Mouse (Mus musculus): ENCODE data around the gene Gigyf1. TPM values are rescaled to one million over a fixed set of nuclear protein-coding genes. Genes with fewer than 3 reads are reported as not detected.
A peak's percentile ranks its signal among the peaks of the same experiment; 100 is the strongest.

Gigyf1 gene
- polyA plus RNA-seq, 1 experiment, result 15.7 TPM

DNA sequence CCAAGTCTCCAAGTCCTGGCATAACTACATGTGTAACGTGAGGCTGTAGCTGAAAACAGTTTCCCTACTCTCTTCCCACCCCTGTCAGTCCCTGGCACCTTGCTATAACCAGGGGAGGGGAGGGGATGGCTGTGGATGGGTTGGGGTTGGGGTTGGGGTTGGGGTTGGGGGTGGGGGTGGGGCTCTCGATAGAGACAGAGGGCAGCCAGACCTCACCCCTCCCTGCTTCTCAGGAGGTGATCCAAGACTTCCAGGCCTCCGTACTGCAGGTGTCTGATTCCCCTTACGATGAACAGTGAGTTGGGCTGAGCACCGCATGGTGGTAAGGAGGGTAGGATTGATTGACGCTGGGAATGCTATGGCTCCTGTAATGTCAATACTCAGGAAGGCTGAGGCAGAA, 47.4 kb downstream of the Gigyf1 start:
- H3K4me3 ChIP-seq (ENCODE audit: low read depth, low read length), result no peak overlapping the region
- H3K27me3 ChIP-seq (ENCODE audit: control insufficient read depth, insufficient read depth, low read length), result no peaks in the 10 kb centered on the region
- no peaks in the 10 kb centered on the region for H3K36me3 ChIP-seq (ENCODE audit: control insufficient read depth, insufficient read depth, low read length)
- peaks cover 3% of the 10 kb centered on the region for H3K4me1 ChIP-seq (ENCODE audit: control insufficient read depth, insufficient read depth, insufficient read length, low read length)
- WGBS, result 70% methylated on average over 6 of the region's 6 CpGs
- H3K27ac ChIP-seq (ENCODE audit: insufficient read depth, low read depth, low read length), result no peak overlapping the region
- no peak for TF ChIP-seq POLR2A (IDR thresholded peaks at IDR 0.05; ENCODE audit: low read depth, low read length)
- TF ChIP-seq CTCF (IDR thresholded peaks at IDR 0.05; ENCODE audit: extremely low read depth, insufficient read length, insufficient replicate concordance, low read depth, low read length), result no peak

DNA sequence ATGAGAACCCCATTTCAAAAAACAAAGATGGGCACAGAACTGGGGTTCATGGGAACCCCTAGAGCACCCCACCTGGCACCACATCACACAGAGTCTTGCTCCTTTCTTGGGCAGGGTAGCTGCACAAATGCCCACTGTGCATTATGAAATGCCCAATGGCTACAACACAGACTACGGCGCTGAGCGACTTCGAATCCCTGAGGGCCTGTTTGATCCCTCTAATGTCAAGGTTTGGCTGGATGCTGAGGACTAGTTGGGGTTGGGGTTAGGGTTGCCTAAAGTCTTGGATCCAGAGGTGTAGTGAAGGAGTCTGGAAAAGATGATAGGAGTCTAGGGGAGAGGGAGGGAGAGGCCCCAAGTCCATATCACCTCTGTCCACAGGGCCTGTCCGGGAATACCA, 48.1 kb downstream of the Gigyf1 start:
- Histone ChIP-seq H3K36me3 (ENCODE audit: control insufficient read depth, insufficient read depth, low read length) (no peaks in the 10 kb centered on the region), H3K27ac (ENCODE audit: insufficient read depth, low read depth, low read length) (no peak overlapping the region), H3K4me3 (ENCODE audit: low read depth, low read length) (no peak overlapping the region), H3K27me3 (ENCODE audit: control insufficient read depth, insufficient read depth, low read length) (no peaks in the 10 kb centered on the region), H3K4me1 (ENCODE audit: control insufficient read depth, insufficient read depth, insufficient read length, low read length) (peaks cover 3% of the 10 kb centered on the region)
- WGBS, result 93% methylated on average over 5 of the region's 5 CpGs
- TF ChIP-seq CTCF (IDR thresholded peaks at IDR 0.05; ENCODE audit: extremely low read depth, insufficient read length, insufficient replicate concordance, low read depth, low read length) (no peak), POLR2A (IDR thresholded peaks at IDR 0.05; ENCODE audit: low read depth, low read length) (no peak)

DNA sequence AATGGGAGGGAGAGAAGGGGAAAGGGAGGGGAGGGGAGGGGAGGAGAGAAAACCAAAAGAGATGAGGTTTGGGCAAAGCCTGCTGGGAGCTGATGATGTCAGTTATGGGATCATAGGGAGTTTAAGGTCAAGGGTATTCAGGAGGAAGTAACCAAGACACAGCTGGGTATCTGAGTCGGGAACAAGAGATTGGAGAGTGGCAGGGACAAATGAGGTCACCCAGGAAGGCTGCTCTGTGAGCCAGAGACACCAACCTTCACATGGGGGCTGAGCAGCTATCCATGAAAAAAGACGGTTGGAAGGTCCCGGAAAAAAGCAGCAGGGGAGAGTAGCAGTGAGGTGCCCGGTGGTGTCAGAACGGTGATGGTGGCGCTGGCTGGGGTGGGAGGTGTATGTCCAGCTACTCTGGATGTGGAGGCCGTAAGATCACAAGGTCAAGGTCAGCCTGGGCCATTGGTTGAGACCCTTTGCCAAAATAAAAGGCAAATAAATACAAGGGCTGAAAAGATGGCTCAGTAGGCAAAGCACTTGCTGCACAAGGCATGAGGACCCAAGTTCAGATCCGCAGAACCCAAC, 50.0 kb downstream of the Gigyf1 start:
- Histone ChIP-seq H3K27me3 (ENCODE audit: control insufficient read depth, insufficient read depth, low read length) (no peaks in the 10 kb centered on the region), H3K36me3 (ENCODE audit: control insufficient read depth, insufficient read depth, low read length) (no peaks in the 10 kb centered on the region), H3K4me3 (ENCODE audit: low read depth, low read length) (no peak overlapping the region), H3K27ac (ENCODE audit: insufficient read depth, low read depth, low read length) (no peak overlapping the region), H3K4me1 (ENCODE audit: control insufficient read depth, insufficient read depth, insufficient read length, low read length) (peaks cover 3% of the 10 kb centered on the region)
- TF ChIP-seq POLR2A (IDR thresholded peaks at IDR 0.05; ENCODE audit: low read depth, low read length), result no peak
- no peak for TF ChIP-seq CTCF (IDR thresholded peaks at IDR 0.05; ENCODE audit: extremely low read depth, insufficient read length, insufficient replicate concordance, low read depth, low read length)
- 75% methylated on average over 8 of the region's 8 CpGs for WGBS

DNA sequence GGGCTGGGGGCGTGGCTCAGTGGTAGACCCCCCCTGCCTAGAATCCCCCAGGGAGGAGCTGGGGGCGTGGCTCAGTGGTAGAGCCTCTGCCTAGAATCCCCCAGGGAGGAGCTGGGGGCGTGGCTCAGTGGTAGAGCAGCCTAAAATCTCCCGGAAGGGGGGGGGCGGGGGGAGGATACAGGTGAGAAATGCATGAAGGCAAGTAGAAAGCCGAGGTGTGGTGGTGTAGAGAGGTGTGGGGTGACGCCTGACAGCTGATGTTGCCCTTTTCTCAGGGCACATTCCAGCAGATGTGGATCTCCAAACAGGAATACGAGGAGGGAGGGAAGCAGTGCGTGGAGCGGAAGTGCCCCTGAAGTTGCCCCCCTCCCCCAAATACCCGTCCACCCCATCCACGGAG, 50.7 kb downstream of the Gigyf1 start:
- TF ChIP-seq POLR2A (IDR thresholded peaks at IDR 0.05; ENCODE audit: low read depth, low read length) (no peak), CTCF (IDR thresholded peaks at IDR 0.05; ENCODE audit: extremely low read depth, insufficient read length, insufficient replicate concordance, low read depth, low read length) (no peak)
- no peak overlapping the region for H3K27ac ChIP-seq (ENCODE audit: insufficient read depth, low read depth, low read length)
- H3K36me3 ChIP-seq (ENCODE audit: control insufficient read depth, insufficient read depth, low read length), result no peaks in the 10 kb centered on the region
- 64% methylated on average over 12 of the region's 12 CpGs for WGBS
- peaks cover 3% of the 10 kb centered on the region for H3K4me1 ChIP-seq (ENCODE audit: control insufficient read depth, insufficient read depth, insufficient read length, low read length)
- no peak overlapping the region for H3K4me3 ChIP-seq (ENCODE audit: low read depth, low read length)
- no peaks in the 10 kb centered on the region for H3K27me3 ChIP-seq (ENCODE audit: control insufficient read depth, insufficient read depth, low read length)

DNA sequence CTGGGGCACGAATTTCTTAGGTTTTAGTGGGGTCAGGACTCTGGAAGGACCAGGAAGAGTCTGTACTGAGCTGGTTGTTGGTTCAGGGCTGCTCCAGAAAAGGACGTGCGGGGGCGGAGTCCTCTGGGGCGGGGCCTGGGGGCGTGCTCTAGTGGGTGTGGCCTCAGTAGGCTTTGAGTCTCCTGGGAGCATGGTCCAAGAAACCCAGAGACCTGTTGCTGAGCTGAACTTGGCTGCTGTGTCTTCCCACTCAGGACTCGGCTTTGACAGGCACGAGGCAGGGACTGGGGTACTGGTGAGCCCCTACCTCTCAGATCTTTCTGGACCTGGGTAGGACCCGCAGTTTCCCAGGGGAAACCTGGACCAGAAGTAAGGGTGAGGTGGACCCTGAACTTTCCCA, 51.3 kb downstream of the Gigyf1 start, which contains the start of gene Tfr2:
Gene Tfr2 (plus strand): TSS at position 176 of the 400 bp plus-strand sequence.
- peak within 1 kb of the TSS; percentile 16; the same call in 1 of the 2 replicates for H3K4me3 ChIP-seq (ENCODE audit: low read depth, low read length)
- H3K27me3 ChIP-seq (ENCODE audit: control insufficient read depth, insufficient read depth, low read length), result no peaks in the 10 kb centered on the region
- H3K27ac ChIP-seq (ENCODE audit: insufficient read depth, low read depth, low read length), result no peak within 1 kb of the TSS
- WGBS, result 7% methylated on average over 9 of the region's 9 CpGs
- TF ChIP-seq POLR2A (IDR thresholded peaks at IDR 0.05; ENCODE audit: low read depth, low read length) (no peak), CTCF (IDR thresholded peaks at IDR 0.05; ENCODE audit: extremely low read depth, insufficient read length, insufficient replicate concordance, low read depth, low read length) (no peak)
- H3K36me3 ChIP-seq (ENCODE audit: control insufficient read depth, insufficient read depth, low read length), result no peaks in the 10 kb centered on the region
- peaks cover 3% of the 10 kb centered on the region for H3K4me1 ChIP-seq (ENCODE audit: control insufficient read depth, insufficient read depth, insufficient read length, low read length)

DNA sequence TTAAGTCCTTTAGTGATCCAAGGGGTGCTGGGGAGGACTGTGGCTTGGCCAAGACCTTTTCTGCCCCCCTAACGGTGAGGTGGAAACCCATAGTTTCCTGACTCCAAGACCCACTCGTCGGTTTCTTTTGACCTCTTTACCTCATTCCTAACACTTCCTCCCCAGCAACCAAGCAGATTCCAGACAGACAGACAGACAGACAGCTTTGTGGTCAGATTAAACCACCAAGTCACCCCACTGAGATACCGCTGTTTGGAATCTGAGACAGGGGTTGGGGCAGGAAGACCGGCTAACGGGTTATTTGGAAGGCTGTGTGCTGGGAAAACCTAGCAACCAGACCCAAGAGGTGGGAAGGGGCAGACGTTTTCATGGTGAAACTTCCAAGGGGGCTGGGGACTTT, 51.8 kb downstream of the Gigyf1 start:
- no peak for TF ChIP-seq CTCF (IDR thresholded peaks at IDR 0.05; ENCODE audit: extremely low read depth, insufficient read length, insufficient replicate concordance, low read depth, low read length)
- TF ChIP-seq POLR2A (IDR thresholded peaks at IDR 0.05; ENCODE audit: low read depth, low read length), result no peak
- H3K27ac ChIP-seq (ENCODE audit: insufficient read depth, low read depth, low read length), result no peak overlapping the region
- H3K36me3 ChIP-seq (ENCODE audit: control insufficient read depth, insufficient read depth, low read length), result no peaks in the 10 kb centered on the region
- H3K4me3 ChIP-seq (ENCODE audit: low read depth, low read length), result no peak overlapping the region
- WGBS, result 42% methylated on average over 7 of the region's 7 CpGs
- H3K27me3 ChIP-seq (ENCODE audit: control insufficient read depth, insufficient read depth, low read length), result no peaks in the 10 kb centered on the region
- H3K4me1 ChIP-seq (ENCODE audit: control insufficient read depth, insufficient read depth, insufficient read length, low read length), result peaks cover 3% of the 10 kb centered on the region

DNA sequence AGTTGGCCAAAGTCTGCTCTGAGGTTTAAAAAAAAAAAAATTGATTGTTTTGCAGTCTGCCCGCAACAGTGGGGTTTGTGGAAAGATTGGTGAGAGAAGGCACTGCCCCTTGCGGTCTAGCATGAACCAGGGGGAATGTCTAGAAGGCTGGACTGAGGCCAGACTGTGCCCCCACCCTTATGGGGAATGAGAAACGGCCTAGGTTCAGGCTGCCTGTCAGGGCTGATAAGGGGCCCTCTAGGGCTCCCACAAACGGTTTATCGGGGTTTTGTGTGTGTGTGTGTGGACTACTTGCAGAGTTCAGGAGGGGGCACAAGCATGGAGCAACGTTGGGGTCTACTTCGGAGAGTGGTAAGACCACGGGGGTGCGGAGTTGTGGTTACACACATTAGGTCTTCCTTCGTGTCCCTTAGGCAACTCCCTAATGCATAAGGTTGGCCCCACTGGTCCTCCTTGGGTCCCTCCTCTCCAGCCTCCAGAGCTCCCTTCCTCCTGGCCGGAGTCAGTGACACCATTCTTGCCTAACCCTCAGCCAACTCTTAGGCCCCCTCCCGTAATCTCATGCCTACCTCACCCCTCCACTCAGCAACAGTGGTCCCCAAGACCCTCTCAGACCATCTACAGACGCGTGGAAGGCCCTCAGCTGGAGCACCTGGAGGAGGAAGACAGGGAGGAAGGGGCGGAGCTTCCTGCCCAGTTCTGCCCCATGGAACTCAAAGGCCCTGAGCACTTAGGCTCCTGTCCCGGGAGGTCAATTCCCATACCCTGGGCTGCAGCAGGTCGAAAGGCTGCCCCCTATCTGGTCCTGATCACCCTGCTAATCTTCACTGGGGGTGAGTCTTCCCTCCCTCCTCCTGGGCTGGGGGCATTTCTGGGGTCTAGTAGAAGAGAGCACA, 52.6 kb downstream of the Gigyf1 start:
- no peaks in the 10 kb centered on the region for H3K36me3 ChIP-seq (ENCODE audit: control insufficient read depth, insufficient read depth, low read length)
- no peak overlapping the region for H3K4me3 ChIP-seq (ENCODE audit: low read depth, low read length)
- whole genome bisulfite sequencing, result 66% methylated on average over 17 of the region's 17 CpGs
- no peak overlapping the region for H3K27ac ChIP-seq (ENCODE audit: insufficient read depth, low read depth, low read length)
- peaks cover 3% of the 10 kb centered on the region for H3K4me1 ChIP-seq (ENCODE audit: control insufficient read depth, insufficient read depth, insufficient read length, low read length)
- TF ChIP-seq CTCF (IDR thresholded peaks at IDR 0.05; ENCODE audit: extremely low read depth, insufficient read length, insufficient replicate concordance, low read depth, low read length), result no peak
- TF ChIP-seq POLR2A (IDR thresholded peaks at IDR 0.05; ENCODE audit: low read depth, low read length), result no peak
- no peaks in the 10 kb centered on the region for H3K27me3 ChIP-seq (ENCODE audit: control insufficient read depth, insufficient read depth, low read length)
